Mouse (Mus musculus): ENCODE data around the gene Tiam1. TPM values are rescaled to one million over a fixed set of nuclear protein-coding genes. Genes with fewer than 3 reads are reported as not detected.
A peak's percentile ranks its signal among the peaks of the same experiment; 100 is the strongest.

The Tiam1 gene
- polyA plus RNA-seq, 2 experiments = 1.6 to 4.2 TPM

- Histone ChIP-seq H3K4me2 (ENCODE audit: low read depth) (no peak overlapping the region), H3K36me3 (replicated peaks; ENCODE audit: control insufficient read depth, insufficient read depth, low read depth) (no peaks in the 10 kb centered on the region), H3K4me3 (ENCODE audit: insufficient read depth in 1 of 2, low read depth in 2 of 2, low read length in 2 of 2) (no peak overlapping the region), H3K9ac (replicated peaks) (no peak overlapping the region), H3K27me3 (ENCODE audit: control insufficient read depth, insufficient read depth, low read length) (no peaks in the 10 kb centered on the region), H3K4me1 (replicated peaks; ENCODE audit: control insufficient read depth in 2 of 2, insufficient read depth in 2 of 2, low read length in 1 of 2) (0 out of 4 replicates have a peak, but pooled peaks cover 0 to 2% of the 10 kb centered on the region in 2 experiments), H3K9me3 (ENCODE audit: control insufficient read depth, low read length) (no peaks in the 10 kb centered on the region), H3K27ac (no peak overlapping the region)
- DNase-seq (ENCODE audit: low read depth in 3 of 3, low spot score in 3 of 3) = no peak
- 75% methylated on average over 10 of the region's 10 CpGs for WGBS (ENCODE audit: insufficient replicate concordance)
- TF ChIP-seq EP300 (IDR thresholded peaks at IDR 0.05; ENCODE audit: low read depth) (no peak), CTCF (IDR thresholded peaks at IDR 0.05; ENCODE audit: low read depth) (no peak)
- ATAC-seq (ENCODE audit: insufficient read depth) = no peak
These were observed 107.9 kb downstream of the Tiam1 start for GRCm38 (mm10) chr16:90035595-90036110.

DNA sequence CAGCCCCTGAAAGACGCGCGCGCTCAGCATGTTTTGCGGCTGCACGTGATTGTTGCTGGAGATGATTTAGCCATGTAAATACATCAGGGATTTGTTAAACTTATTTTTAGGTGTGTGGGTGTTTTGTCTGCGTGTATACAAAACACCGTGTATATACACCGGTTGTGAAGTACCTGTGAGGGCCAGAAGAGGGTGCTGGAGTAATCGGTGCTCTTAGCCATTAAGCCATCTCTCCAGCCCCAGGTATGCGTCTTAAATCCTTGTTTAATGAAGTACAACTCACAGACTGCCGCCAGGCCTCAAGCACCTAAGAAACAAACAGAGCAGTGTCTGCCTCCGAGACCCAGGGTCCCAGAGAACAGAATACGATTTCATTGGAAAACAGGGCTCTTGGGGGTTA lies 113.2 kb downstream of the Tiam1 start:
- 80% methylated on average over 14 of the region's 14 CpGs for WGBS (ENCODE audit: insufficient replicate concordance)
- Histone ChIP-seq H3K36me3 (replicated peaks; ENCODE audit: control insufficient read depth, insufficient read depth, low read depth) (no peaks in the 10 kb centered on the region), H3K4me3 (ENCODE audit: insufficient read depth in 1 of 2, low read depth in 2 of 2, low read length in 2 of 2) (no peak overlapping the region), H3K4me1 (replicated peaks; ENCODE audit: control insufficient read depth in 2 of 2, insufficient read depth in 2 of 2, low read length in 1 of 2) (no peaks in the 10 kb centered on the region), H3K27ac (no peak overlapping the region), H3K9me3 (ENCODE audit: control insufficient read depth, low read length) (no peaks in the 10 kb centered on the region), H3K4me2 (ENCODE audit: low read depth) (no peak overlapping the region), H3K9ac (replicated peaks) (no peak overlapping the region), H3K27me3 (ENCODE audit: control insufficient read depth, insufficient read depth, low read length) (no peaks in the 10 kb centered on the region)
- no peak for ATAC-seq (ENCODE audit: insufficient read depth)
- TF ChIP-seq EP300 (IDR thresholded peaks at IDR 0.05; ENCODE audit: low read depth) (no peak), CTCF (IDR thresholded peaks at IDR 0.05; ENCODE audit: low read depth) (peak; percentile 39)
- no peak for DNase-seq (ENCODE audit: low read depth in 3 of 3, low spot score in 3 of 3)

GRCm38 (mm10) chr16:90027886-90028285 lies 115.7 kb downstream of the Tiam1 start:
- ATAC-seq (ENCODE audit: insufficient read depth) = no peak
- no peak for DNase-seq (ENCODE audit: low read depth in 3 of 3, low spot score in 3 of 3)
- no peaks in the 10 kb centered on the region for H3K4me1 ChIP-seq (replicated peaks; ENCODE audit: control insufficient read depth in 2 of 2, insufficient read depth in 2 of 2, low read length in 1 of 2)
- no peak for TF ChIP-seq EP300 (IDR thresholded peaks at IDR 0.05; ENCODE audit: low read depth)
- TF ChIP-seq CTCF (IDR thresholded peaks at IDR 0.05; ENCODE audit: low read depth) = no peak
- H3K27ac ChIP-seq = no peak overlapping the region
- H3K9ac ChIP-seq (replicated peaks) = no peak overlapping the region
- 90% methylated on average over 3 of the region's 3 CpGs for WGBS (ENCODE audit: insufficient replicate concordance)
- no peak overlapping the region for H3K4me3 ChIP-seq (ENCODE audit: insufficient read depth in 1 of 2, low read depth in 2 of 2, low read length in 2 of 2)
- no peaks in the 10 kb centered on the region for H3K9me3 ChIP-seq (ENCODE audit: control insufficient read depth, low read length)
- H3K36me3 ChIP-seq (replicated peaks; ENCODE audit: control insufficient read depth, insufficient read depth, low read depth) = no peaks in the 10 kb centered on the region
- no peaks in the 10 kb centered on the region for H3K27me3 ChIP-seq (ENCODE audit: control insufficient read depth, insufficient read depth, low read length)
- no peak overlapping the region for H3K4me2 ChIP-seq (ENCODE audit: low read depth)

- WGBS (ENCODE audit: insufficient replicate concordance) = 74% methylated on average over 6 of the region's 6 CpGs
- no peaks in the 10 kb centered on the region for H3K36me3 ChIP-seq (replicated peaks; ENCODE audit: control insufficient read depth, insufficient read depth, low read depth)
- ATAC-seq (ENCODE audit: insufficient read depth) = no peak
- no peak overlapping the region for H3K4me2 ChIP-seq (ENCODE audit: low read depth)
- H3K4me1 ChIP-seq (replicated peaks; ENCODE audit: control insufficient read depth in 2 of 2, insufficient read depth in 2 of 2, low read length in 1 of 2) = no peaks in the 10 kb centered on the region
- TF ChIP-seq CTCF (IDR thresholded peaks at IDR 0.05; ENCODE audit: low read depth) (no peak), EP300 (IDR thresholded peaks at IDR 0.05; ENCODE audit: low read depth) (no peak)
- no peak for DNase-seq (ENCODE audit: low read depth in 3 of 3, low spot score in 3 of 3)
- H3K4me3 ChIP-seq (ENCODE audit: insufficient read depth in 1 of 2, low read depth in 2 of 2, low read length in 2 of 2) = no peak overlapping the region
- H3K9me3 ChIP-seq (ENCODE audit: control insufficient read depth, low read length) = no peaks in the 10 kb centered on the region
- no peak overlapping the region for H3K27ac ChIP-seq
- H3K9ac ChIP-seq (replicated peaks) = no peak overlapping the region
- H3K27me3 ChIP-seq (ENCODE audit: control insufficient read depth, insufficient read depth, low read length) = no peaks in the 10 kb centered on the region
These were observed 117.9 kb downstream of the Tiam1 start for GRCm38 (mm10) chr16:90025526-90026172.

- ATAC-seq (ENCODE audit: insufficient read depth) = no peak
- 72% methylated on average over 8 of the region's 8 CpGs for WGBS (ENCODE audit: insufficient replicate concordance)
These were observed 119.9 kb downstream of the Tiam1 start for GRCm38 (mm10) chr16:90023665-90024010.

More at GRCm38 (mm10) chr16:90023665-90024010, 119.9 kb downstream of the Tiam1 start:
- DNase-seq (ENCODE audit: low read depth in 3 of 3, low spot score in 3 of 3) = no peak
- Histone ChIP-seq H3K9me3 (ENCODE audit: control insufficient read depth, low read length) (no peaks in the 10 kb centered on the region), H3K4me1 (replicated peaks; ENCODE audit: control insufficient read depth in 2 of 2, insufficient read depth in 2 of 2, low read length in 1 of 2) (no peaks in the 10 kb centered on the region), H3K27me3 (ENCODE audit: control insufficient read depth, insufficient read depth, low read length) (no peaks in the 10 kb centered on the region), H3K36me3 (replicated peaks; ENCODE audit: control insufficient read depth, insufficient read depth, low read depth) (no peaks in the 10 kb centered on the region), H3K9ac (replicated peaks) (no peak overlapping the region), H3K4me2 (ENCODE audit: low read depth) (no peak overlapping the region), H3K4me3 (ENCODE audit: insufficient read depth in 1 of 2, low read depth in 2 of 2, low read length in 2 of 2) (no peak overlapping the region), H3K27ac (no peak overlapping the region)
- TF ChIP-seq CTCF (IDR thresholded peaks at IDR 0.05; ENCODE audit: low read depth) (no peak), EP300 (IDR thresholded peaks at IDR 0.05; ENCODE audit: low read depth) (no peak)

Measured in liver, embryonic 14.5 days (tissue).